Mouse (Mus musculus) urinary bladder, postnatal 10 days (tissue): ENCODE results near the gene E130218I03Rik.
"Not testable (repeated sequence)": the region's sequence is repeated elsewhere in the genome, so short reads cannot be mapped to it uniquely, and the experiment has no call there.

Source experiments
- DNase-seq: peaks from one replicate; pipeline ENCODE4 v3.0.0; 2022; ENCODE audit warnings: low spot score

Gene E130218I03Rik

DNA sequence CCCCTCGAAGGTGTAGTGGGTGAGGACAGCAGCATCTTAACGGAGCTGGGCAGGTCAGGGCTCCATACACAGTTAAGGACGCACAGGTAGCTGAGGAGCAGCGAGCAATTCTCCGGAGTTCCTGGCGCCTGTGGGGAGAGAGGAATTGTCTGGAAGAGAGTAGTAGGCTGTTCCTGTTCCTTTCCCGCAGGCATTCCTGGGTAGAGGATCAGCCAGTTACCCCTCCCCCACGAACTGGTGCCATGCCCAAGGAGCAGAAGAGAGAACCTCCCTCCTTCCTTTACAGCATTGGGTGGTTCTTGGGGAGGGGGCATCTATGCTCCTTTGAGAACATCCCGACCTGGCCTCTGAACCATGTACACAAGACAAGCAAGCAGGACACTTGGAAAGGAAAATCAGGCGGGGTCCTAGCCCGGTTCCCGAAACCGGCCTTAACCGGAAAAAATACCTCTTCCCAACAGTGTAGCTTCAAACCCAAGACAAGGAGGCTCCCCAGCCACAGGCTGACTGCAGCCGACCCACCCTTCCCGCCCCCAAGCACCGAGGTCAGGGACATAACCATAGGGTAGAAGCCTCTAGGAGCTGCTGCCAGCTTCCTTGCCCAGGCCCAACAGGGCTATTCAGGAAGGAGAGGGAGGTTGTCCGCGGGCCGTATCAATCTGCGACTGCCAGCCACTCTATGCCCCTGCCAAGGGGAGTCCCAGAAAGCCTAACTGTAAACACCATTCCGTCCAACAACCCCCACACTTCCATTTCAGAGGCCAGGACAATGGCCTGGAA, 8.9 kb downstream of the E130218I03Rik start:
- DNase-seq, result no peak

DNA sequence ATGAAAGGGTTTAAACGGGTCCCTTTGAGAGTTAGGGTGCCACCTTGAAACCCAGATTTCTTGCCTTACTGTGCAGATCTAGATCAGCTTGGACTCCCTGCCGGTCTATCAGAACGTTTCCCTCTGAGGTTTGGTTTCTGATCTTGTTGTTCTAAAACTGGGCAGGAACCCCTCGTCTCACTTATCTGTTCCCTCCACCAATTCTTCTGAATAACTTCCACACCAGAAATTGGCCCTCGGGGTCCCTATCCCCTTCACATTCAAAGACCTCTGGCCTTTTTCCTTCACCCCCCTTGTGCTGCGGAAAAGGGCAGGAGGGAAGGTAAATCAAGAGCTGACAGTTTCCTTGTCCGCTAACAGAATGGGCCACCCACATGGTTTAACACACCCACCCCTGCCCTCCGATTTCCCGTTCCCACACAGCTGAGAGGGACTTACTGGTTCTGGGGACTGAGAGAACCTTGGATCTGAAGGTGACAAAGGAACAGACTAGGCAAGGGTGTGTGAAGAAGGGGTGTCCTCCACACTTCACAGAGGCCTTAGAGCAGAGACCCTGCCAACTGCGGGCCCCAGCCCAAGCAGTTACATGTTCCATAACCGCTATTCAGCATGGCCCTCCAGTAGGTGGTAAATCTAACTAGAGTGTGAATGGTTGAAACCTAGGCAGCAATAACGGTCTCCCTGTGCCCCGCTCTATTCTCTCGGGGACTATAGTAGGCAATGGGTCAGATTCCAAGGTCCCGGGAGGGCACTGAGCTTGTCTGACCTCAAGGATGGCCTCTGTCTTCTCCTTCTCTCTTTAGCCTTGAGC, 9.7 kb downstream of the E130218I03Rik start:
- DNase-seq, result no peak

DNA sequence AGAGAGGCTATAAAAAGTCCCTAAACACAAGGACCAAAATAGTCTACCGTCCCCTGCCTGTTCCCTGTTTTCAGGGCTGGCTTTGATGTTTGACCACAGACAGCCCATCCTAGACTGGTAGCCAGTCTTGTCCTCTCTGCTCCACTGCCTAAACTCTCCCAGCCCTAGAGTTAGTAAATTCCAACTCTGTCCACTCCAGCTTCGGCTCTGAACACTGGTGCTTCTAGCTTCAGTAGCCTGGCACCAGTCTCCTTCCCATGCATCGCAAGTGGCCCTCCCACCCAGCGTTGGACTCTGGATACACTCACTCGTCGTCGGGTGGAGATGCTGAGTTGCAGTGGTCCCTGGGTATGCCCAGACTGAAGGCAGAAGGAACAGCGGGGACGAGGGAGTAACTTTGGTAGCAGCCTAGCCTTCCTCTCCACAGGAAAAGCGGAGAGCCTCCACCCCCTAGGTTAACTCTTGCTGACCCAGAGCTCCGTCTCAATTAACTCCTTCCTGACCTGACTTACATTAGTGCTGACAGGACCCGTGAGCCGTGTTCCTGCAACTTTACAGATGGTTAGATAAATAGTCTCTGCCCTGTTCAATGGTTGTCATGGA, 10.4 kb downstream of the E130218I03Rik start, which contains the start of gene Grrp1:
TSS of gene Grrp1 (minus strand) at position 385 of the 603 bp plus-strand sequence.
- no peak for DNase-seq

DNA sequence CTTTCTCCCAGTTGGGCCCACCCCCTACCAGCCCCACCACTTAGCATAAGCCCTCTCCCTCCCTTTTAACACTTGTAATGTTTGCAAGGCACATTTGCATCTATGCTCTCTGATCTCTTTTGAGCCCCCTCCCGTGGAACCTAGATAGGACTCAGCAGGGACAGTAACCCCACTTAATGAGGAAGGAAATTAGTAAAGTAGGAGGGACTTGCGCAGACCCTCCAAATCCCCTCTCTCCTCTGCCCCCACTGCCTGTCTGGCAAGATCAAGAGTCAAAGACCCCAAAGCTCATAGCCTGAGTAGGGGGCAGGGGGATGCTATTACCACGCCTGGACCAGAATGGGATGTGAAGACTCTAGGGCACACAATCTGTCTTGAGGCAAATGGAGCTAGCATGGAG, 11.4 kb downstream of the E130218I03Rik start:
- DNase-seq, result no peak

DNA sequence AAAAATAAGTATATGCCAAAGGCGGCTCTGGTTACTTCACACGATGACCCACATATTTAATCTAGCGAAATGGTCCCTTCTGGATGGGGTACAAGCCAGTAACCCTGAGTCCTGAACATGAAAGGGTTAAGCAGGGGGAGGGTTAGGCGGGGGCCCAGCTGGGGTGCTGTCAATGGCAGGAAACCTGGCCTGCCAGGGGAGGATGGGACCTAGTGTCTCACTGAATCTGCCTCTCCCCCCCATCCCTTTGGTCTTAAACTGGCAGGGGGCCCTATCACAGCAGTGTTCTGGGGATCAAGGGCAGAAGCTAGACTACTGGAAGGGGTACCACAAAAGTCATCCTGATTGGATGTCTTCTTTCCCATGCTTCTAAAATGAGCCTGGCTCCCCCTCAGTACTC, 12.4 kb downstream of the E130218I03Rik start:
- no peak for DNase-seq

DNA sequence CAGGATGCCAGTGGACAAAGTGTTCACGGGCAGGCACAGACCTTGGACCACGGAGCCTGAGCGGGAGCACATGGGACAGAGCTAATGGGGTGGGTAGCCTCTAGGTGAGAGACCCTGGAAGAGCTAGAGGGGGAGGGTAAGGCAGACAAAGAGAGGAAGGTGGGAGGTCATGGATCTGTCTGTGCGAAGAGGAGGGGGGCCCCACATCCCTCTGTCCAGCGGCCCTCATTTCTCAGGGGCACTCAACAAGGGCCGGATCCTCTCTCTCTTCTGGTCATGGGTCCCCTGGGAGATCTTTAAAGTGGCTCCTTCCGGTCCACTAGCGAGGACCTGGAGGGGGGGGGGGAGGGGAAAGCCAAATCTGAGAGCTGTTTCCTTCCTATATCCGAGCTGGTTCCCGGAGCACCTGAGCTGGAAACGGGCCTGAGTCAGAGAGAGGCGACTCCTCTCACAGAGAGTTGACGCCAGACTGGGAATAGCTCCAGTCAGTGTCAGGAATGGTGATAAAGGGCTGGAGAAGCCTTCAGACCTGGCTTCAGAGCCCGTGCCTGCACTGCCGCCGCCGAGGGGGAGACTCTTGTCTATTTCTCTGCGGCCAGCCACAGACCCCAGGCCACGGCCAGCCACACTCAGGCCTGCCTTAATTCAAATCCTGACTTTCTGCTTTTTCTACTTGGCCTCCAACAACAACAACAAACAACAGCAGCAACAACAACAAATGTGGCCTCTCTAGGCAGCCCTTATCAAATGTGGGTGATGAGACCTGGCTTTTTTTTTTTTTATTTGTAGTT, 13.1 kb downstream of the E130218I03Rik start:
- DNase-seq, result no peak

DNA sequence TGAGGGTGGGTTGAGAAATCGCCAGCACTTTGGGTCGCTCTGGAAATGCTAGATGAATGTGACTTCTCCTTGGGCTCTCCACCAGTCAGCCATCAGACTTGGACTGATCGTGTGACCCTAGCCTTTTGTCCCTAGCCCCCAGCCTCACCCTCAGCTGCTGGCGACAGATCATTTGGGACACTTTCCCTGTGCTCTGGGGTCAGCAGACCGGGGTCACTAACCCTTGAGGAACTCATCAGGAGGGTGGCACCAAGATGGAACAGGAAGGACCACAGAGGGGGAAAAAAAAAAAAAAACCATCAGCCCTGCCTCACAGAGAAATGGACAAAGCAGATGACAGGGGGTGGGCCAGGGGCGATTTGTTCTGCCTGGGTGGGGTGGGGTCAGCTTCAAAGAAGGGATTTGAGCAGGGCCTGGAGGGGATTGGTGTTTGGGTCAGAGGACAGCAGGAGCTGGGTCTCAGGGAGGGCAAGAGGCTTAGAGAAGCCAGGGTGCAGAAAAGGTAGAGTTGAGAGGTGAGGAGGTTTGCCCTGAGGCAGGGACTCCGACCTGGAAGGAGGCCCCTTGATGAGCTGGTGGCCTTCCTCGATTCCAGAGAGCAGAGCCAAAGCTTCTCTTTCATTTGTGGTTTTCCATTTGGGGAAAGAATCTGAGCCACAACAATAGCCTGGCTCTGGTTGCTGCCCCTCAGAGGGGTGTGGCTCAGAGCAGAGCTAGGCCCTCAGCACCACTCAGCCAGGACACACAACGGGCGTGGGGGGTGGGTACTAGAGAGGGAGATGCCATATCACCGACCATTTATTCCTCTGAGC, 13.9 kb downstream of the E130218I03Rik start:
- no peak for DNase-seq

DNA sequence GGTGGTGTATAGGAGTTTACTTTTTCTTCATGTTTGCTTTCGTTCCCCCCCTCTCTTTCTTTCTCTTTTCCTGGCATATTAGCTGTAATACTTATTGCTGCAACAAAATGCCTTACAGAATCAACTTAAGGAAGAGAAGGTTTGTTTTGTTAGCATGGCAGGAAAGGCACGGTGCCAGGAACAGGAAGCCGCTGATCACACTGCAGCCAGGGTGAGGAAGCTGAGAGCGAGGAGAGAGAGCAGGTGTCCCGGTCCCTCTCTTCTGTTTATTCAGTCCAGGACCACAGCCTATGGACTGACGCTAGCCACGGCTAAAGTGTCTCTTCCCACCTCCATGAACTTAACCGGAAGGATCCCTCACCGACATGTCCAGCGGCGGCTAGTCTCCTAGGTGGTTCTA, 14.9 kb downstream of the E130218I03Rik start:
- DNase-seq, result no peak

DNA sequence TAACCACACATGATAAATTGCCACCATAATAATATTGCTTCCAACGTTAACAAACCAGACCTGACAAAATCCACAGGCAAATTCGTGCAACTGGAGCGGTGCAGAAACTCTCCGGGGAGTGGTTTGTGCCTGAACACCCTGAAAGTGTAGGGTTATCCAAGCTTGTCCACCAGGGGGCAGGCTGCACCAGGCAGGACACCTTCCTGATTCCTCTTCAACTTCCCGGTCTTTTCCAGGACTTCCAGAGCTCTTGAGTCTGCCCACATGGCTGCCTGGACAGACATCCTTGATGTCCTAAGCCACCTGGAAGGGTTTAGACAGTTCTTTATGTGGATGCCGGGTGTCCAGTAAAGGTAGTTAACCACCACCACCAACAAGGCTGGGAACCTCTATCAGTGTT, 19.7 kb downstream of the E130218I03Rik start:
- no peak for DNase-seq

DNA sequence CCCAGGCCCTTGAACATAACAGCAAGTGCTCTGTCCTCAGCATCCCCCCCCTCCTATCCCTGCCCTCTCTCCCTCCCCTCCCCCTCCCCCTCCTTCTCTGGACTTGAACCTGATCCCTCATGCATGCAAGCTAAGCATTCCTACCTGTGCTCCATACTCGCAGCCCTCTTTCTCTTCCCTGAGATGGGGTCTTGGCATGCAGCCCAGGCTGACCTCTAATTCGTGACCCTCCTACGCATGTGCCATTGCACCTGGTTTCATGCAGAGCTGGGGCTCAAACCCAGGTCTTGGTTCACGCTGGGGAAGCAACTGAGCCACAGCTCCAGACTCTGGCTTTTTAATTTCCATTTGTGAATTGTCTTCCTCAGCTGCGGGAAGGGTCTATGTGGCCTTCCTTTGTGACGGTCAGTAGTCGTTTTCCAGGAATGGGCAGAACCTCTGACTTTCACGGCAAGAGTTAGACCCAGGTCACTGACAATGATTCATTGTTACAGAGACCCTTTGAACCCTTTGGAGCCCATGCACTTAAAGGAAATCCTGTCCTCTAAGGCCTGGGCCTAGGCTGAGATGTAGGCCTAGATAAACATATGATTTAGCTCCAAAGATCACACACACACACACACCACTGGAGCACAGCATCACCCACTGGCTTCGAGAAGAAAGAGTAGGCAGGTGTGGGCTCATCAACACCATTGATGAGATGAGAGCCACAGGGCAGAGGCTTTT, 22.6 kb downstream of the E130218I03Rik start:
- DNase-seq, result no peak

DNA sequence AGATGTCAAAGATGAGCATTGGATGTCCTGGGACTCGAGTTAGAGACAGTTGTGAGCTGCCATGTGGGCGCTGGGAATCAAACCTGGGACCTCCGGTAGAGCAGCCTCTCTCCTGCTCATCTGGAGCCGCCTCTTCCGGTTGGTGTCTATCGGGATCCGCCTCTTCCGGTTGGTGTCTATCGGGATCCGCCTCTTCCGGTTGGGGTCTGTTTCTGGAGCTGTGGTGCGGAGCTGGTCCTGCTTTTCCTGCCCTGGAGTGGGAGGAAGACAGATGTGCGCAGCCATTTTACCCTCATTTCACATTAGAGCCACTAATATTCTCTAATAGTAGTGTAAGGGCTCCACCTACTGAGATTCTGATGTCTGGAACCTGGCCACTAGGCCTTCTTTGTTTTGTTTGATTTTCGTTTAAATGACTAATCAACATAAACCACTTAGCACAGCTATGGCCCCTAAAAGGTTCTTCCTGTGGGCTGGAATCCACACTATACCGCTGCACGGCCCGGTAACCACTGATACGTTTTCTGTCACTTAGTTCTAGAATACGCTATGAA, 24.7 kb downstream of the E130218I03Rik start:
- no peak for DNase-seq

DNA sequence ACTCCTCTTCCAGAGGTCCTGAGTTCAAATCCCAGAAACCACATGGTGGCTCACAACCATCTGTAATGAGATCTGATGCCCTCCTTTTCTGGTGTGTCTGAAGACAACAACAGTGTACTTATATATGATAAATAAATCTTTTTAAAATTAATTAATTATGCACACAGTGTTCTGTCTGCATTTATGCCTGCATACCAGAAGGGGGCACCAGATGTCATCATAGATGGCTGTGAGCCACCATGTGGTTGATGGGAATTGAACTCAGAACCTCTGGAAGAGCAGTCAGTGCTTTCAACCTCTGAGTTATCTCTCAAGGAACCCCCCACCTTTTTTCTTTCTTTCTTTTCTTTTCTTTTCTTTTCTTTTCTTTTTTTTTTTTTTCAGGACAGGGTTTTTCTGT, 26.2 kb downstream of the E130218I03Rik start:
- not testable (repeated sequence) for DNase-seq

DNA sequence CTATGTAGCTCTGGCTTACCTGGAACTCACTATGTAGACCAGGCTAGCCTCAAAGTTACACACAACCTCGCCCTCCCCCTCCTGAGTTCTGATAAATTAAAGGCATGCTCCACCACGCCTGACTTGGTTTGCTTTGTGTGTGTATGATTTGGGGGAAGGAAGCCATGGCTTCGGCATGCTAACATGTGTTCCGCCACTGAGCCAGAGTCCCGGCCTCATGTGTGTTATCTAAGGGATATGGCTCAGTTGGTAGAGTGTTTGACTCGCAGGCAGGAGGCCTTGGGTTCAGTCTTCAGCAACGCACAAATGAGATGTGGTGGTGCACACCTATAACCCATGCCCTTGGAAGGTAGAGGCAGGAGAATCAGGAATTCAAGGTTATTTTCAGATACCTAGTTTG, 28.5 kb downstream of the E130218I03Rik start:
- DNase-seq, result no peak

DNA sequence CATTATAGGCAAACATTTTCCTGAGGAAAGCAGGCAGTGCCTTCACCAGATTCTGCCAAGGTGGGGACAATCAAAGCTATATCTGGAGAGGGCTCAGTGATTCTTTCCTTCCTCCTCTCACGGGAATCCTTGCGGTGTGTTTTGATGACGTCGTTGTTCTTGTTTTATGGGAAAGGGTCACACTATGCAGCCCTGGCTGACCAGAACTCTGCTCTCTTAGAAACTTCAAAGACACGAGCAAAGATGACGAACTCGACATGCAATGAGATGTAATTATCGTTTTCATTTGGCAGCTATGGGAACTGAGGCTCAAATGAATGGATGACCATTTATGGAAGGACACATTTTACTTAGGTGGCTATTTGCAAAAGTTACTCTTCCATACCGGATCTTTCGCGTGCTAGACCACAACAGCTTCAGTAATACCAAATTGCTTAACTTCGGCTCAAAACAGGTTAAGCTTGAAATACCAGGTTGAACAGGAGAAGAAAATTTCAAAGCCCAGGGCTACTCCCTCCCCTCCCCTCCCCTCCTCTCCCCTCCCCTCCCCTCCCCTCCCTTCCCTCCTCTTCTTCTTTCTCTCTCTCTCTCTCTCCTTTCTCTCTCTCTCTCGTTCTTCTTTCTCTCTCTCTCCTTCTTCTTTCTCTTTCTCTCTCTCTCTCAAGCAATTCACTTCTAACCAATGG, 29.4 kb downstream of the E130218I03Rik start:
- DNase-seq, result no peak

DNA sequence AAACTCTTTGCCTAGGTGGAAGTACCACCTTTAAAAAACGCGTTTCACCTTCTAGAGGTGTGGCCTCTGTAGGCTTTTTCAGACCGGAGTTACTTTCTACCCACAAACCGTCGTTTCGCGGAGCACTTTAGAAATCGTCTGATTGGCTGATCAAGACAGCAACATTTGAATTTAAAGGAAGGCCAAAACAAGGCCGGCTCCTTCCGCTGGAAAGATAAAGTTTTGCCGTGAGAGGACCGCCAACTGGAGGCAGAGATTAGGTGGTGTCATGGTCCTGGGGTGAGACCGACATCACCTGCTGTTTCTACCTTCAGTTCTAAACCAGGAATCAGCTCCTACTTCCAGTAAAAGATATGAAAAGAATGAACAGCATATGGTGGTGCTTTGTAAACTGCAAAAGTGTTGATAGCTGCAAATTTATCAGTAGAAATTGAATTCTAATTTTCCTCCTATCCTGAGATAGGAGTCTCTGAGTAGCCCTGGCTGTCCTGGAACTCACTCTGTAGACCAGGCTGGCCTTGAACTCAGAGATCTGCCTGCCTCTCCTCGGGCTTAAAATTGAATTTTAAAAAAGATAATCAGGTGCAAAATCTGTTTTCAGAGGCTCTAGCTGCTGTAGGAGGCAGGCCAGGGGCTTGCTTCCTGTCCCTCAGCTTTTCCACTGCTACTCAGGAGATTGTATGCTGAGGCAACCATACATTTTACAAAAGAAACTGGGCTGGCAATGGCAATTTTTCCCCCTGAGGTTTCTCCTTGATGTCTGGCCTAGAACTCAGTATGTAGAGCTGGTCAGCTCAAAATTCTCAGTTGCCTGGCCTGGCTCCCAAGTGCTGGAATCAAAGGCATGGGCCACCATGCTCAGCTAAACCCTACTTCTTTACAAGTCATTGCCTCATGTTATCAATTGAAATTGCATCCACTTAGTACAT, 30.2 kb downstream of the E130218I03Rik start:
- DNase-seq, result no peak

DNA sequence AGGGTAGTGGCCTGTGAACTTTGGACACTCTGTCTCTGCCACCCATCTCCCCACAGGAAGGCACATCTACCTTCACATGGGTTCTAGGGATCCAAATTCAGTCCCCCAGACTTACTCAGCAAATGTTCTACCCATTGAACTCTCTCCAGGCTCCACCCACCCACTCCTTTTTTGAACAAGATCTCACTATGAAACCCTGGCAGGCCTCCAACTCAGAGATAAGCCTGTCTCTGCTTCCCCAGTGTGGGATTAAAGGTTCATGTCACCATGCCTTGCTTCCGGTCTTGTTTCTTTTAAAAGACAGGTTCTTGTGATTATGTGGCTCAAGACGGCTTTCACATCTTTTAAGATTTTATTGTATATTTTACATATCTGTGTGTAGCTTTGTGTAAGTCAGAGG, 41.5 kb downstream of the E130218I03Rik start:
- no peak for DNase-seq

DNA sequence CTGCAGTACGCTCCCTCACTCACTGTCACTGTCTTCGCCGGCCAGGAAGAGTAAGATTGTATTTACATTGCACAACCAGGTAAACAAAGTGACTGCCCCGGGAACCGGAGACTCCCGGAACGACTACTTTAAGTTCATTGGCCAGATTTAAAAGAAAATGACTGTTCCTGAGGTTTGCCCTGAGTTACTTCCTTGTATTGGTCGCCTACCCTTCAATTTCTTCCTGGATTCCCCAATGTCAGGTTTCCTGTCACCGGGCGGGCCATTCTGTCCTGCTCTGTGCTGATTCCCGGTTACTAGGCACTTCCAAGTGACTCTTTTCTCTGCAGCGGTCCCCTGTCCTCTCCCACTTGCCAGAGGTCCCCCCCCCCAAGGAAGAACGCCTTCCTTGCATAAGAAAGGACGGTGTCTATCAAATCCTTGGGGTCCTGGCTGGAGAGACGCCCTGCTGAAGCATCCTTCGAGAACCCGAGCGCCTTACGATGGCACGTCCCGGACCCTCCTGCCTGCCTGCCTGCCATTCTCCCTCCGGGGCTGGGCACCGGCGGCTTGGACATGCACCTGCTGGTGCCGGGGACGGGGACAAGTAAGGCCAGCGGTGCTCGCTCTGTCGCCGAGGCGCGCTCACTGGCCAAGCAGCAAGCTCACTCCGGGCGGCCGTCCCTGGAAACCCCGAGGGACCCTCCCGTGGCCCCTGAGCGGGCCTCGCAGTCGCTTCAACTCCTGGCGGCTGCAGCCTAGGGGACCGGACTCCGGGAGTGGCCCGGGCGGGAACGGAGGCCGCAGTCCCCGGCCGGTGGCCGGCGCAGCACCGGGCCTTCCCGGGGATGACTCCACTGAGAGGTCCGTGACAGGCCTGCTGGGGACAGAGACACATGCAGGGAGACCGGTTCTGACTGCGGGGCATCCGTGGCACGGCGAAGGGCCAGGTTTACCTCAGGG, 43.0 kb downstream of the E130218I03Rik start:
- DNase-seq, result no peak
